ENCODE assay signal across 14 mouse cellular contexts in genomic region chr9:62407357-62408146, GRCm38 (mm10).
DNase-seq lines count a peak whose midpoint lies in the region; ATAC-seq and TF ChIP-seq lines count a peak whose summit lies in the region.
"Had no signal": no experiment of that assay in that cellular context is flagged by ENCODE, and none has a peak within 500 bp of the region (broad histone marks: within the 10 kb centered on the region; RNA-seq: fewer than 3 reads in every experiment).

No protein-coding gene starts in this region.

- H3K27ac ChIP-seq in heart, embryonic 10.5 days, result peak overlapping the region; percentile 47; the same call in 1 of the 2 replicates
- peak overlapping the region; percentile 37 for H3K27ac ChIP-seq in liver, embryonic 13.5 days
- no peak overlapping the region for H3K27ac ChIP-seq in neural tube, embryonic 15.5 days (replicated peaks)
- H3K27ac ChIP-seq: embryonic facial prominence, embryonic 12.5 days; forebrain, embryonic 13.5 days; hindbrain, embryonic 14.5 days had no signal

- no peaks in the 10 kb centered on the region for H3K27me3 ChIP-seq in heart, embryonic 10.5 days (ENCODE audit: insufficient read depth, poor library complexity, severe bottlenecking)
- H3K27me3 ChIP-seq in G1E (ENCODE audit: insufficient read depth, low read length), result no peaks in the 10 kb centered on the region
- no peaks in the 10 kb centered on the region for H3K27me3 ChIP-seq in liver, embryonic 13.5 days
- no peaks in the 10 kb centered on the region for H3K27me3 ChIP-seq in neural tube, embryonic 15.5 days (replicated peaks)
- H3K27me3 ChIP-seq: embryonic facial prominence, embryonic 12.5 days; forebrain, embryonic 13.5 days had no signal

- ATAC-seq in G1E (ENCODE audit: extremely low read depth, insufficient number of reproducible peaks, low FRiP score, poor library complexity, severe bottlenecking), result peak; percentile 72
- peak; percentile 62 for ATAC-seq in liver, embryonic 13.5 days (ENCODE audit: low read depth)
- ATAC-seq in neural tube, embryonic 15.5 days (ENCODE audit: low FRiP score), result no peak
- ATAC-seq: forebrain, embryonic 13.5 days had no signal

- no peaks in the 10 kb centered on the region for H3K36me3 ChIP-seq in heart, embryonic 10.5 days
- H3K36me3 ChIP-seq in G1E (replicated peaks), result peaks cover 10% of the 10 kb centered on the region
- no peaks in the 10 kb centered on the region for H3K36me3 ChIP-seq in liver, embryonic 13.5 days
- H3K36me3 ChIP-seq in neural tube, embryonic 15.5 days, result no peaks in the 10 kb centered on the region
- H3K36me3 ChIP-seq: embryonic facial prominence, embryonic 12.5 days had no signal

- H3K4me3 ChIP-seq in heart, embryonic 10.5 days, result no peak overlapping the region
- H3K4me3 ChIP-seq in G1E (ENCODE audit: low read depth, low read length), result no peak overlapping the region; the same call in 1 of the 2 replicates
- H3K4me3 ChIP-seq in liver, embryonic 13.5 days (replicated peaks), result no peak overlapping the region
- H3K4me3 ChIP-seq in neural tube, embryonic 15.5 days (replicated peaks), result no peak overlapping the region
- H3K4me3 ChIP-seq: embryonic facial prominence, embryonic 12.5 days; forebrain, embryonic 13.5 days had no signal

- peaks cover 16% of the 10 kb centered on the region for H3K4me1 ChIP-seq in heart, embryonic 10.5 days
- H3K4me1 ChIP-seq in G1E (ENCODE audit: insufficient read depth, low read depth, low read length), result peaks cover 37% of the 10 kb centered on the region
- peaks cover 31% of the 10 kb centered on the region for H3K4me1 ChIP-seq in liver, embryonic 13.5 days (replicated peaks)
- H3K4me1 ChIP-seq in neural tube, embryonic 15.5 days, result no peaks in the 10 kb centered on the region
- H3K4me1 ChIP-seq: embryonic facial prominence, embryonic 12.5 days; forebrain, embryonic 13.5 days had no signal

- TF ChIP-seq CTCF in G1E (IDR thresholded peaks at IDR 0.05; ENCODE audit: low read depth, low read length), result no peak

- intact Hi-C loops in heart, postnatal 36 days (cut with DNase I), result loop anchor here (2.0 kb wide), 1 partner anchor 23 kb away; no protein-coding TSS in a partner anchor

- H3K9ac ChIP-seq in liver, embryonic 13.5 days, result no peak overlapping the region
- no peak overlapping the region for H3K9ac ChIP-seq in neural tube, embryonic 15.5 days (replicated peaks)
- H3K9ac ChIP-seq: embryonic facial prominence, embryonic 12.5 days; forebrain, embryonic 13.5 days; hindbrain, embryonic 14.5 days had no signal

- H3K9me3 ChIP-seq in heart, embryonic 10.5 days, result peaks cover 3% of the 10 kb centered on the region; the same call in 1 of the 2 replicates
- peaks cover 26% of the 10 kb centered on the region for H3K9me3 ChIP-seq in G1E (replicated peaks)
- H3K9me3 ChIP-seq in liver, embryonic 13.5 days (replicated peaks), result 0 out of 2 replicates have a peak, but pooled peaks cover 5% of the 10 kb centered on the region
- H3K9me3 ChIP-seq in neural tube, embryonic 15.5 days (replicated peaks), result no peaks in the 10 kb centered on the region
- H3K9me3 ChIP-seq: embryonic facial prominence, embryonic 12.5 days; forebrain, embryonic 13.5 days had no signal

- H3K4me2 ChIP-seq in liver, embryonic 13.5 days, result no peak overlapping the region
- H3K4me2 ChIP-seq in neural tube, embryonic 15.5 days, result no peak overlapping the region
- H3K4me2 ChIP-seq: embryonic facial prominence, embryonic 12.5 days; forebrain, embryonic 13.5 days; hindbrain, embryonic 14.5 days had no signal

- WGBS in heart, embryonic 10.5 days, result 45% methylated on average over 5 of the region's 5 CpGs
- WGBS in liver, embryonic 13.5 days (ENCODE audit: insufficient replicate concordance), result 38% methylated on average over 5 of the region's 5 CpGs
- WGBS in neural tube, embryonic 15.5 days, result 85% methylated on average over 5 of the region's 5 CpGs

- DNase-seq in heart, embryonic 10.5 days (ENCODE audit: low spot score), result no peak
- DNase-seq in heart, postnatal 36 days, result no peak
- DNase-seq in G1E (ENCODE audit: low spot score), result peak; percentile 48
- DNase-seq in liver, embryonic 13.5 days, result no peak
- DNase-seq in lung, postnatal 4 days, result peak; percentile 39 to 51
- no peak for DNase-seq in right cerebral cortex, postnatal 25 days
- no peak for DNase-seq in cerebellum, postnatal 36 days
- DNase-seq: gastrocnemius, postnatal 14 days; kidney, postnatal 10 days; layer of hippocampus, postnatal 36 days had no signal

Comparison
In these comparisons a context has a peak if more than half of its experiments do, and no peak if none do; other contexts are left out.
1. DNase-seq: peak in G1E (single experiment) and lung, postnatal 4 days (2 of 2); none in heart, embryonic 10.5 days (single experiment), heart, postnatal 36 days (0 of 2), liver, embryonic 13.5 days (single experiment), right cerebral cortex, postnatal 25 days (single experiment) and cerebellum, postnatal 36 days (0 of 2).